Mouse (Mus musculus) monocyte, adult 2 months (primary cell): ENCODE measurements around the gene Cdkn1b.

Experiments
- DNase-seq, 2 experiments: peaks; one replicate each; pipeline ENCODE4 v3.0.0; 2022; ENCODE audit warnings: low spot score in 2 of 2, low read depth in 1 of 2

The Cdkn1b gene

DNA sequence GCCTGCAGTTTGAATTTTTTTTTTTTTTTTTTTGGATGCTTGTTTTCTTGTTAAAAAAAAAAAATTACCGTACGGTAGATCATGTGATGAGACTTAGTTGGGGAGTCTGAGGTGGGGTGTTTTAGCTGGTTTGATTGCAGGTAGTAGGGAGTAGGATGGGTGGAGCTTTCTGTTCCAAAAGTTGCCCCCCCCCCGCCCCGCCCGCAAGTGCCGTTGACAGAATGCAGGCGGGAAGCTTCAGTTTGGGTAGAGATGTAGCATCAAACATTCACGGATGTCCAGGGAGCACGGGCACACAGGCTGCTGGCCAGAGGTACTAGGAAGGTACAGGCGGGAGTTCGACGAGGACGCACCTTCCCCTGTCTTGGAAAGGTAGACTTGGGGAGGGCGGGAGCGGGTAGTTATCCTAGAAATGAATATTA lies 8.7 kb downstream of the Cdkn1b start:
- DNase-seq: no peak

GRCm38 (mm10) chr6:134929926-134930325 lies 9.7 kb downstream of the Cdkn1b start:
- no peak for DNase-seq

DNA sequence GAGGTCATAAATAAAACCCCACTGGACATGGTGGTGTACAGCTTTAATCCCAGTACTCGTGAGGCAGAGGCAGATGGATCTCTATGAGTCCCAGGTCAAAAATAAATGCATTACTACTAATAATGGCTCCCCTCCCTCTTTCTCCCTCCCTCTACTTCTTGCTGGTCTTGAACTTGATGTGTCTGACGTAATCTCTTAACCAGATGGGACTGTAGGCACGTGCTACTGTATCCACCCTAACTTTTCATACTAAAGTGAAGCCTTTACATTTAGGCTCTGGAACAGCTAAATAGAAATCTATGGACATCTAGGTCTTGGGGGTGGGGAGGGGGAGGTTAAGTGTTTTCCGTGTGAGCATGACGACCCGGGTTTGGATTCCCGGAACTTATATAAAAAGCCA lies 10.2 kb downstream of the Cdkn1b start:
- DNase-seq: no peak

DNA sequence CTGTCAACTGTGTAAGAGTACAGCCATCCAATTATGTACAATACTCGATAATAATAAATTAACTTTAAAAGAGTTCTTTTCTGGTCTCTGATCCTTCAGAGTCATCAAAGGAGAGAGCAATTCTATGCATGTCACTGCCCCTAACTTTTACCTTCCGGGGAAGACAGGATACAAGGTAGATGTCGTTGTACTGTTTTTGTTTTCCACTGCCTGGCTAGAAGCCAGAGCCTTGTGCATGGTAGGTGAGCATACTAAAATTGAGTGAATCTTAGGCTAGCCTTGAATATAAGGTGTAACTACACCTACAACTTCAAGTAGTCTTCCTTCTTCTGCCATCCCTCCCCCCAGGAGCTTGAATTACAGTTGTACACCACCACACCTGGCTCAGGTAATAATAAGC lies 10.9 kb downstream of the Cdkn1b start:
- no peak for DNase-seq

- no peak for DNase-seq
Observed at GRCm38 (mm10) chr6:134932486-134933206, 12.4 kb downstream of the Cdkn1b start.

GRCm38 (mm10) chr6:134933207-134933558 lies 13.0 kb downstream of the Cdkn1b start:
- DNase-seq: no peak

DNA sequence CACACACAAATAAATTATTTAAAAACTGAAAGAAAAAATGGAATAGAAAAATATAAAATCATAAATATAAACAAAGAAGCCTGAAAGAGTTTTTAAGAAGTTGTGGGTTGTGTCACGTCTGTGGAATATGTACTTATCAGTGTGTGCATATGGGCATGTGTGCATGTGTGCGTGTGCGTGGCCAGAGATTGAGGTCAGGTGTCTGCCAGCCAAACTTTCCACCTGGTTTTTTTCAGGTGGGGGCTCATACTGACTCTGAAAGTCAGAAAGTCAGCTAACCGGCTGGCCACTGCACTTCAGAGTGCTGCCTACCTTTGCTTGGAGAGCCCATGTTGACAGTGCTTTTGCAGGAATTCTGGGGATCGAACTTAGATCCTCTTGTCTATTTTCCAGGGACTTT lies 14.1 kb downstream of the Cdkn1b start:
- no peak for DNase-seq

- DNase-seq: no peak
Observed at GRCm38 (mm10) chr6:134939781-134940180, 19.6 kb downstream of the Cdkn1b start.

DNA sequence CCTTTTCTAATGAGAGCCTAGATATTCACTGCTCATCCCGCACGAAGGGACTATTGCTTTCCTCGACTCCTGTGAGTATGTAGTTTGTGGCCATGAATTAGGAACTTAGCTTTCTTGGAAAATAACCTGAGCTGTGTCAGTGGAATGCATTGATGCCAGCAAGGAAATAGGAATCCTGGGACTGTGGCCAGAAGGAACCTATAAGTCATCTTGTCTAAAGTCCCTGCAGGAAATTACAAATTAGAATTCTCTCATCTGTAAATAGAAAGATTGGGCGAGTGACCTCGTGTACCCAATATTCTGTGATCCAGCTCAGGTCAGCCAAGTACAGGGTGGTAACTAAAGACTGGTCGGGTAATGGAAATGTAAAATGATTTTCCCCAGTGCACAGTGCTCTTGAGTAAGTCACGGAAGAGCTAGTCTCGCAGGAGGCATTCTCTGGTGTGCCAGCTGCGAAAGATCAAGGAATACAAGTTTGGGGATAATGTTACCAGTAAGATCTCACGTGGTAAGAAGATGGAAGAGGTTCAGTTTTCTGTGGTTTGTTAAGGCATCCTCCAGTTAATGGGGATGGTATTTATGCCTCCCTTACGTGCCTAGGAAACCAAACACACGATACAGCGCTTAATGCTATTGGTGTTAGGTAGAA lies 23.7 kb downstream of the Cdkn1b start:
- no peak for DNase-seq

DNA sequence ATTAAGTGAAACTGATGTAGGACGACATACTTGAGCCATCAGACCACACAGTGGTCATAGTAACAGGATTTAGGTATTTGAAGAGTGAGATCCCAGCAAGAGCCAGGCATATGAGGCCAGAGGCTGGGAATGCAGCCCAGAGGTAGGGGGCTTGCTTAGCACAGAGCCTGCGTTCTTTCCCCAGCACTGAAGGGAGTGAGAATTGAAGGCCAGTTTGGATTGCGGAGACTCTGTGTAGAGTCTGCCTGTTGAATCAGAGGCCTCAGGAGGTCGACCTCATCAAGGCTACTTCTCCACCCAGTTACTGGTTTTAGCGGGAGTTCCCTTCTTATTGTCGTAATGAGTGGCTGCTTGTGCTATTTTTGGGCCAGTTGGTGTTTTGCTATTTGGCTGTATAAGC lies 25.9 kb downstream of the Cdkn1b start:
- no peak for DNase-seq

GRCm38 (mm10) chr6:134946858-134947257 lies 26.7 kb downstream of the Cdkn1b start:
- DNase-seq: no peak

DNA sequence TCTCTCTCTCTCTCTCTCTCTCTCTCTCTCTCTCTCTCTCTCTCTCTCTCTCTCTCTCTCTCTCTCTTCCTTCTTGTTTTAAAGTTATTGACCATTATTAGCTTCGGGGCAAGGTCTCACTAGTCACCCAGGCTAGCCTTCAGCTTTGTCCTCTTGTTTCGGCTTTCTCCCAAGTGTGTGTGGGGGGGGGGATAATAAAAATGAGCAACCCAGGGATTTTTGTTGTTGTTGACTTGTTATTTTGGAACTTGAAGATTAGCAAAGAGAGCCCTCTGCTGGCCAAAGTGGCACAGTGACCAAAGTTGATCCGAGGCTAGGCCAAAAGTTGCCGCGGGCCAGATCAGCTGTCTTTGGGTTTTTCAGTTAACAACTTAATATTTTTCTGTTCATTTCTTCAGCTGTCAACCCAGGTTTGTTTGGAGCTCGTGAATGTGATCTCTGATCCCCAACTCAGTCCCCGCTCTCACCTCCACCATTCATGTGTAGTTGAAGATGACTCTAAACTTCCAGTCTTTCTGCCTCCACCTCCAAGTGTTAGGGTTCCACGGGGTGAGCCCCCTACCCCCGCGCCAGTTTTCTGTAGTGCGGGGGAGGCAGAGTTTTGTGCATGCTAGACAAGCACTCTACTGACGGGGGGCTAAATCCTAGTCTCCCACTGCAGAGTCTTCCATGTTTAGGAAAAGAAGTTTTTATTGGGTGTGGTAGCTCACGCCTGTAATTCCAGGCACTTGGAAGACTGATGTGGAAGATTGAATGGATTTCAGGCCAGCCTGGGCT lies 27.3 kb downstream of the Cdkn1b start:
- peak in 1 of 2 experiments; percentile 32 for DNase-seq

- DNase-seq: no peak
Observed at GRCm38 (mm10) chr6:134948522-134949061, 28.4 kb downstream of the Cdkn1b start.

DNA sequence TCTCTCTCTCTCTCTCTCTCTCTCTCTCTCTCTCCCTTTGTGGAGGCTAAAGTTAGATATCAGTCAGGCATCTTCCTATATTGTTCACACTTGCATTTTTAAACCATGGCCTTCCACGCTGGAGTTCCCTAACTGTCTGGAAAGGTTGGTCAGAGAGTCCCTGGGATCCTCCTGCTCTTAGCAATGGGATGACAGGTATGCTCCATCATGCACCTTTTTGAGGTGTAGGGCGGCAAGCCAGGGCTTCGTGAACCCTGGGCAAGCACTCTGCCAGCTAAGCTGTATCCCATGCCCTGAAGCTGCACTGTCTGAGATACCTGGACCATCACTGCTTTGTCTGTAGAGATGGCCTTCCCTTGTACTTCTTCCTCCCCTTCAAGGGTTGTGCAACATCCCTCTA lies 29.0 kb downstream of the Cdkn1b start:
- no peak for DNase-seq

DNA sequence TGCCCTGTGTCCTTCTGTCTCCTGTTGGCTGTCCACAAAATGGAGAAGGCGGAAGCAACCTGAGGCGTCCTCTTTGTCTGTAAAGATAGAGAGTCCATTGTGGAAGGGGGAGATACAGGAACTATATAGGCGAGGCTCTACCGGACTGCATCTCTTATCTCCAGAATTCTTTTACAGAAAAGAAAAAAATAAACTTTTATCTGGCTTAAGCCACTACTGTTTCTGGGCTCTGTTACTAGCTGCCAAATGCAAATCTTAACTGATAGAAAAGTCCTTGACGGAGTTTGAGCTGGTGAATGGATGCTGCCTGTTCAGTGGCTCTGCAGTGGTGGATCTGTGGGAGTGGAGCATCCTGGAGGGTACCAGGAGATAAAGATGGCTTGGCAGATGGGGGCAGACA lies 31.2 kb downstream of the Cdkn1b start:
- no peak for DNase-seq

DNA sequence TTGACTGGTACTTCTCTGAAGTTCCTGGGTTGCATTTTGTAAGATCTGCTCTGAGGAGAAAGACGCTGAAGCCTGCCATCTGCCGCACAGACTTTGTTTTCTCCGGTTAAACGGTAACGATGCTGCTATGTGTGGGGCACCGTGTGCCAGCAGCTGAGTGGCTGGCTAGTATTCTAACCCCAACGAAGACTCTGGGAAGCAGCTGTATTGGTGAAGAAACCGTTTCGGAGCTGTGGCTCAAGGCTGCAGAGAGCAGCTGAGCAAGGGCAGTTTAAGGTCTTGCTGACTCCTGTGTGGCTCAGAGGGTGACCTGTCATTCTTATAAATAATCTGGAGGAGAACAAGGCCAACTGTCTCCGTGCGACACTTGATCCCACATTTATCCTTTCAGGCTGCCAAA lies 33.8 kb downstream of the Cdkn1b start:
- no peak for DNase-seq

DNA sequence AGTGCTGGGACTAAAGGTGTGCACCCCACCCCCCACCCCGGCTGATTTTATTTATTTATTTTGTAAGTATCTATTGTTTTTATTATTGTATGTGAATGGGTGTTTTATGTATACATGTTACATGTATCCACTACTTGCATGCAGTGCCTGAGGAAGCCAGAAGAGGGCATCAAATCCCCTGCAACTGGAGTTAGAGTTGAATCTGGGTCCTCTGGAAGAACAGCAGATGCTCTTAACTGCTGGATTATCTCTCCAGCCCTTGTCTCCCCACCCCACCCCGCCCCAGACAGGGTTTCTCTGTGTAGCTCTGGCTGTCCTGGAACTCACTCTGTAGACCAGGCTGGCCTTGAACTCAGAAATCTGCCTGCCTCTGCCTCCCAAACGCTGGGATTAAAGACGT lies 36.2 kb downstream of the Cdkn1b start:
- no peak for DNase-seq

DNA sequence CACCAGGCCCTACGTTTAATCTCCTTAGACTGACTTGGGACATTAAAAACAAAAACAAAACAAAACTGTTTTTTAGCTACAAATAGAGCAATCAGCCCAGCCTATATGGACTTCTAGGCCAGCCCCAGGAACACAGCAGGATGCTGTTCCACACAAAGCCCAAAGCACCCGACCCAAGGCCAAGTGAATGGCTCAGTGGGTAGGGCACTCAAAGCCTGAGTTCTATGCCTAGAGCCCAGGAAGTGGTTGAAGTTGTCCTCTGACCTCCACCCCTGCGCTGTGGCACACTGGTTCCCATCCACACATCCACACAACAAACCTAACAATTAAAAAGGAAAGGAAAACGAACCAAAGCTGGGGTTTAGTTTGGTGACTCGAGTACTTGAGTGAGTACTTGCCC lies 41.1 kb downstream of the Cdkn1b start:
- no peak for DNase-seq

DNA sequence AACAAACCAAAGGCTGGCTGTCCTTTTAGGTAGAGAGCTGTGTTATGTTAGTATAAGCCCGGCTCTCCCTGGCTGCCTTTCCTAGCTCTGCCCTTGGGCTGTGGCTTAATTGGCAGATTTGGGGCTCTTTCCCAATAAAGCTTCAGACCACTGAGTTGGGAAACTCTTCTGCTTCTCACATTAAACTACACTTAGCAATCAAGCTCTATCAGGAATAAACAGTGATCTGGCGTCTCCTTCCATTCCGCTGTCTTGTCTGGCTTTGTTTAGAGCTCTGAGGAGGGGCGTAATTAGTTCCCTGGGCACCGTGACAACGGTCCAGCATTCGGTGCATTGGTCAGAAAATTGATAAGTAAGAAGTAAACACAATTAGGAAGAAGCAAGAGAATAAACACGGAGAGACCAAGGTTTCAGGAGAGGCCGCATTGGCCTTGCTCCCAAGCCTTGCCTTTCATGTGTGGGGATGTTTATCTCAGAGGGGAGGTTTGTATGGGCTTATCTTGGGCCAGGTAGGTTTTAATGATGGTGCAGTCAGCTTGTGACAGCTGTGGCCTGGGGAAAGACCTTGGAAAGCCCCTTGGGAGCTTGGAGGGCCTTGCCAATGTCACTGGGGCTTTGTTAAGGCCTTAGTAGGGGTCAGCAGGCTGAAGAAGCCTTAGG lies 41.8 kb downstream of the Cdkn1b start:
- DNase-seq: no peak

GRCm38 (mm10) chr6:134962518-134962893 lies 42.3 kb downstream of the Cdkn1b start:
- no peak for DNase-seq

DNA sequence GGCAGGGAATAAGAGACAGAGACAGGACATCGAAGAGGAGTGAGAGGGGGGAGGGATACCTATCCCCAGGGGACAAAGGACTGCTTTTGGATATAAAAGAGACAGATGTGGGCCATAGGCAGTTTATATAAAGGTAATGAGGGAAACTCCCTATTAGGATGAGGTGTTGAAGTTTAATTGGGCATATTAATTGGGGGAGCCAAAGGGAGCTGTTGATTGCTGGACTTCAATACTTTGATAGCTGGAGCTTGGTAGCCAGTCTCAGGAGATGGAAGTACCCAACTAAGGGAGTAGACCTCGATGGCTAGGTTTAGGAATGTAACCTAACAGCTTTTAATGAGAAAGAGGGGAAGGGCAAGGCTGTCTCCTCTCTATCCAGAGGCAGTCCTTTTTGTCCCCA lies 43.7 kb downstream of the Cdkn1b start:
- no peak for DNase-seq

GRCm38 (mm10) chr6:134966681-134967080 lies 46.5 kb downstream of the Cdkn1b start:
- no peak for DNase-seq
